Mouse (Mus musculus) liver, adult 2 months (tissue): ENCODE results near the gene Mrgpra2b.
"Not testable (repeated sequence)": the region's sequence is repeated elsewhere in the genome, so short reads cannot be mapped to it uniquely, and the experiment has no call there.

Experiments
- CTCF ChIP-seq: fragments of 200-500 bp; IDR thresholded peaks from 2 replicates; pipeline ENCODE4 v1.5.1; 2011; ENCODE audit warnings: low read depth, low read length, control low read depth
- POLR2A ChIP-seq: fragments of 200-500 bp; IDR thresholded peaks from 2 replicates; pipeline ENCODE4 v1.6.1; 2011; ENCODE audit warnings: low read length, control low read depth; ENCODE audit not compliant: insufficient read depth; ENCODE audit errors: extremely low read depth

DNA sequence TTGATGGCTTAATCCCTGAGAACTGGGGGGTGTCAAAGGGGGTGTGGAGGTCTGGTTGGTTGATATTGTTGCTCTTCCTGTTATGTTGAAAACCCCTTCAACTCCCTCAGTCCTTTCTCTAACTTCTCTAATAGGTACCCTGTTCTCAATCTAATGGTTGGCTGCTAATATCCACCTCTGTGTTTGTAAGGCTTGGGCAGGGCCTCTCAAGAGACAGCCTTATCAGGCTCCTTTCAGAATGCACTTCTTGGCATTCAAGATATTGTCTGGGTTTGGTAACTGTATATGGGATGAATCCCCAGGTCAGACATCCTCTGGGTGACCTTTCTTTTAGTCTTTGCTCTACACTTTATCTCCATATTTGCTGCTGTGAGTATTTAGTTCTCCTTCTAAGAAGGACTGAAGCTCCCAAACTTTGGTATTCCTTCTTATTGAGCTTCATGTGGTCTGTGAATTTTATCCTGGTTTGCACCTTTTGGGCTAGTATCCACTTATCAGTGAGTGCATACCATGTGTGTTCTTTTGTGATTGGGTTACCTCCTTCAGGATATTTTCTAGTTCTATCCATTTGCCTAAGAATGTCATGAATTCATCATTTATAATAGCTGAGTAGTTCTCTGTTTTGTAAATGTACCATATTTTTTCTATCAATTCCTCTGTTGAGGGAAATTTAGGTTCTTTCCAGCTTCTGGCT is 100.7 kb downstream of the Mrgpra2b start:
- TF ChIP-seq CTCF, POLR2A: not testable (repeated sequence)
